Mouse (Mus musculus): Measurements from ENCODE around the gene Nf1. TPM values are rescaled to one million over a fixed set of nuclear protein-coding genes. Genes with fewer than 3 reads are reported as not detected.
A peak's percentile ranks its signal among the peaks of the same experiment; 100 is the strongest.

Gene Nf1
- polyA plus RNA-seq, 1 experiment from 2014 or later = 8.9 TPM

GRCm38 (mm10) chr11:79494976-79495800 lies 155.7 kb downstream of the Nf1 start:
- H3K27ac ChIP-seq = no peak overlapping the region
- peaks cover 10% of the 10 kb centered on the region; the same call in 1 of the 2 replicates for H3K36me3 ChIP-seq
- H3K4me2 ChIP-seq (replicated peaks) = no peak overlapping the region
- H3K4me3 ChIP-seq = no peak overlapping the region
- no peaks in the 10 kb centered on the region for H3K27me3 ChIP-seq
- ATAC-seq (ENCODE audit: low FRiP score) = no peak
- H3K4me1 ChIP-seq = no peaks in the 10 kb centered on the region
- H3K9me3 ChIP-seq (replicated peaks) = no peaks in the 10 kb centered on the region
- WGBS = 76% methylated on average over 10 of the region's 10 CpGs
- no peak overlapping the region for H3K9ac ChIP-seq

DNA sequence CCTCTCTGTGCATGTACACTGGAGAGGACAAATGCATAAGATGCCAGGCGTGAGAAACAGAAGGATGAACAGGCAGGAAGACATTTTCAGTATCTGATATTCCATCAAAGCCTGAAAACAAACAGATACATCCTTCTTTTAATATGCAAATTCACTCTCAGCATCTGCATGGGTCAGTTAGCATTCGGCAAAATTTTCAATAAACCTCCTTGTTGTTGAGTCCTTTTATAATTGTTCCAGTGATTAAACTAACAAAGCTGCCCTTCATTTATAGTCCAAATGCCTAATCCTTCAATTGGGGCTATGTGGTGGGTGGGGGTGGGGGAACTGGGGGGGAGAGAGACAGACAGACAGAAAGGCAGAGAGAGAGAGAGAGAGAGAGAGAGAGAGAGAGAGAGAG lies 163.4 kb downstream of the Nf1 start:
- ATAC-seq (ENCODE audit: low FRiP score) = no peak
- WGBS = 39% methylated on average over 2 of the region's 2 CpGs
- no peak overlapping the region for H3K4me2 ChIP-seq (replicated peaks)
- no peaks in the 10 kb centered on the region for H3K27me3 ChIP-seq
- no peak overlapping the region for H3K9ac ChIP-seq
- H3K27ac ChIP-seq = peak overlapping the region; percentile 35; the same call in 1 of the 2 replicates
- no peaks in the 10 kb centered on the region for H3K36me3 ChIP-seq
- no peak overlapping the region for H3K4me3 ChIP-seq
- no peaks in the 10 kb centered on the region for H3K9me3 ChIP-seq (replicated peaks)
- peaks cover 13% of the 10 kb centered on the region for H3K4me1 ChIP-seq

- Histone ChIP-seq H3K9me3 (replicated peaks) (no peaks in the 10 kb centered on the region), H3K4me3 (no peak within 1 kb of the TSS), H3K4me2 (replicated peaks) (no peak within 1 kb of the TSS), H3K27me3 (no peaks in the 10 kb centered on the region), H3K4me1 (peaks cover 13% of the 10 kb centered on the region), H3K36me3 (no peaks in the 10 kb centered on the region), H3K9ac (no peak within 1 kb of the TSS), H3K27ac (peak within 1 kb of the TSS; percentile 35; the same call in 1 of the 2 replicates)
- ATAC-seq (ENCODE audit: low FRiP score) = peak; percentile 56; the same call in 1 of the 2 replicates
- WGBS = 48% methylated on average over 8 of the region's 8 CpGs
Observed at GRCm38 (mm10) chr11:79503845-79504244, 164.4 kb downstream of the Nf1 start, which contains the start of gene Omg. Gene Omg, minus strand, starts transcription at chr11:79504084.

- Histone ChIP-seq H3K4me2 (replicated peaks) (no peak overlapping the region), H3K9ac (no peak overlapping the region), H3K4me1 (peaks cover 13% of the 10 kb centered on the region), H3K27ac (no peak overlapping the region), H3K27me3 (no peaks in the 10 kb centered on the region), H3K36me3 (no peaks in the 10 kb centered on the region), H3K4me3 (no peak overlapping the region), H3K9me3 (replicated peaks) (no peaks in the 10 kb centered on the region)
- ATAC-seq (ENCODE audit: low FRiP score) = no peak
- 87% methylated on average over 7 of the region's 7 CpGs for WGBS
Observed at GRCm38 (mm10) chr11:79504506-79504905, 165.0 kb downstream of the Nf1 start.

DNA sequence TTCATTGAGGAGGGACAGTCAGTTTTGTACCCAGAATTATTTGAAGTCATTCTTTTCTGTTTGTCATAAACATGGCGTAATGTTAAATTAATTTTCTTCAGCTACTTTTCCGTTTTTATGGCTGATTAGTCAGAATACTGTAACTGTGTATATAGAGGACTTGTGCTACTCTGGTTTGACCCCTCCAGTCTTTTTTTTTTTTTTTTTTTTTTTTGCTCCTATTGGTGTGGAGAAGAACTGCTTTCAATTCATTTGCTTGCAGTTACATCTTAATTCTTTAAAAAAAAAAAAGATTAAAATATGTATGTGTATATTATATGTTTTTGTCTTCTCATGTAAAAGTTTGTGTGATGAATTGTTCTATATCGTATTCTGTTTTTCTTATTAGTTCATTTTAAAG lies 172.5 kb downstream of the Nf1 start:
- no peak overlapping the region for H3K4me3 ChIP-seq
- WGBS = 93% methylated on average over 3 of the region's 3 CpGs
- no peak overlapping the region for H3K9ac ChIP-seq
- H3K4me2 ChIP-seq (replicated peaks) = no peak overlapping the region
- ATAC-seq (ENCODE audit: low FRiP score) = no peak
- no peaks in the 10 kb centered on the region for H3K9me3 ChIP-seq (replicated peaks)
- H3K4me1 ChIP-seq = no peaks in the 10 kb centered on the region
- H3K27me3 ChIP-seq = no peaks in the 10 kb centered on the region
- no peaks in the 10 kb centered on the region for H3K36me3 ChIP-seq
- no peak overlapping the region for H3K27ac ChIP-seq

DNA sequence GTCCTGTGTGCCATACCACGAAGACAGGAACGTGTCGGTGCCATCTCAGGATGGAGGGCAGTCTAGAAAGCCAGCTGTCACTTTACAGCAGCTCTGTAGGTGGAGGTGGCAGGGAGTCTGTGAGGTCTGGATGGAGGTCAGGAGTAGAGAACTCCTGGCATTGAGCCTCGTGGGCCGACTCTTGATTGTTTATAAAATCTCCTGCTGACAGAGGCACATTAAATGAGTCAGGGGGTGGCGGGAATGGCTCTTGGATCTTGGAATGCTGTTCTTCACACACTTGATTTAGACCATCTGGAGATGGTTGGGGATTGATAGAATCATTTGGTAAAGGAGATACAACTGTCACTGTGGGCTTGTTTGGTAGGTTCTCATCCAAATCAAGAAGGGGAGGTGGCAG lies 175.8 kb downstream of the Nf1 start:
- no peaks in the 10 kb centered on the region for H3K27me3 ChIP-seq
- no peak overlapping the region for H3K4me3 ChIP-seq
- no peaks in the 10 kb centered on the region for H3K9me3 ChIP-seq (replicated peaks)
- ATAC-seq (ENCODE audit: low FRiP score) = no peak
- H3K4me2 ChIP-seq (replicated peaks) = no peak overlapping the region
- 84% methylated on average over 6 of the region's 6 CpGs for WGBS
- H3K27ac ChIP-seq = no peak overlapping the region
- no peaks in the 10 kb centered on the region for H3K4me1 ChIP-seq
- H3K36me3 ChIP-seq = no peaks in the 10 kb centered on the region
- H3K9ac ChIP-seq = no peak overlapping the region

GRCm38 (mm10) chr11:79515798-79516197 lies 176.3 kb downstream of the Nf1 start:
- 100% methylated on average over 2 of the region's 2 CpGs for WGBS
- H3K4me1 ChIP-seq = no peaks in the 10 kb centered on the region
- H3K9me3 ChIP-seq (replicated peaks) = no peaks in the 10 kb centered on the region
- no peaks in the 10 kb centered on the region for H3K36me3 ChIP-seq
- no peaks in the 10 kb centered on the region for H3K27me3 ChIP-seq
- H3K4me3 ChIP-seq = no peak overlapping the region
- no peak overlapping the region for H3K4me2 ChIP-seq (replicated peaks)
- H3K27ac ChIP-seq = no peak overlapping the region
- no peak for ATAC-seq (ENCODE audit: low FRiP score)
- no peak overlapping the region for H3K9ac ChIP-seq

- ATAC-seq (ENCODE audit: low FRiP score) = no peak
- 89% methylated on average over 6 of the region's 6 CpGs for WGBS
- H3K4me3 ChIP-seq = no peak overlapping the region
- H3K27me3 ChIP-seq = no peaks in the 10 kb centered on the region
- no peak overlapping the region for H3K9ac ChIP-seq
- no peaks in the 10 kb centered on the region for H3K36me3 ChIP-seq
- H3K4me2 ChIP-seq (replicated peaks) = no peak overlapping the region
- no peaks in the 10 kb centered on the region for H3K4me1 ChIP-seq
- no peaks in the 10 kb centered on the region for H3K9me3 ChIP-seq (replicated peaks)
- H3K27ac ChIP-seq = no peak overlapping the region
Observed at GRCm38 (mm10) chr11:79519299-79519698, 179.8 kb downstream of the Nf1 start.

GRCm38 (mm10) chr11:79519878-79520291 lies 180.4 kb downstream of the Nf1 start:
- Histone ChIP-seq H3K27ac (no peak overlapping the region), H3K4me1 (no peaks in the 10 kb centered on the region), H3K4me3 (no peak overlapping the region), H3K4me2 (replicated peaks) (no peak overlapping the region), H3K27me3 (no peaks in the 10 kb centered on the region), H3K9ac (no peak overlapping the region), H3K36me3 (no peaks in the 10 kb centered on the region), H3K9me3 (replicated peaks) (no peaks in the 10 kb centered on the region)
- WGBS = 85% methylated on average over 1 of the region's 1 CpGs
- no peak for ATAC-seq (ENCODE audit: low FRiP score)

GRCm38 (mm10) chr11:79520772-79521171 lies 181.3 kb downstream of the Nf1 start:
- Histone ChIP-seq H3K4me3 (no peak overlapping the region), H3K27ac (no peak overlapping the region), H3K4me1 (no peaks in the 10 kb centered on the region), H3K36me3 (no peaks in the 10 kb centered on the region), H3K4me2 (replicated peaks) (no peak overlapping the region), H3K9me3 (replicated peaks) (no peaks in the 10 kb centered on the region), H3K9ac (no peak overlapping the region), H3K27me3 (no peaks in the 10 kb centered on the region)
- no peak for ATAC-seq (ENCODE audit: low FRiP score)

- Histone ChIP-seq H3K4me3 (no peak overlapping the region), H3K9me3 (replicated peaks) (no peaks in the 10 kb centered on the region), H3K4me1 (no peaks in the 10 kb centered on the region), H3K4me2 (replicated peaks) (no peak overlapping the region), H3K9ac (no peak overlapping the region), H3K36me3 (no peaks in the 10 kb centered on the region), H3K27ac (no peak overlapping the region), H3K27me3 (no peaks in the 10 kb centered on the region)
- ATAC-seq (ENCODE audit: low FRiP score) = no peak
Observed at GRCm38 (mm10) chr11:79521930-79522329, 182.4 kb downstream of the Nf1 start.

DNA sequence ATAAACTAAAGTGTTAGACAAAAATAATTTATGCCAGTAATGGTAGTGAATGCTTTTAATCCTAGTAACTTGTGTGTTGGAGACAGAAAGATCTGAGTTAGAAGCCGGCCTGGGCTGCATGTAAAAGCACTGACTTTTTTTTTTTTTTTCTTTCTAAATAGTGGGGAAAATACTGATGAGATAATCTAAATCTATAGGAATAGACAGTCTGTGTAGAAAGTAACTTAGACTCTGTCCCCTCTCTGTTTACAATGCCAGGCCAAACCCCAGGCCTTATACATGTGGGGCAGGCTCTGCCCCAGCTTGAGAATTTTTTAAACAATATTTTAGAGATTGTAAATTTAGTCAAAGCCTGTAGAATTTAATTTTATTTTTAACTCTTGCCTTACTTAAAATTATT lies 183.5 kb downstream of the Nf1 start:
- no peaks in the 10 kb centered on the region for H3K4me1 ChIP-seq
- H3K36me3 ChIP-seq = 0 out of 2 replicates have a peak, but pooled peaks cover 5% of the 10 kb centered on the region
- no peaks in the 10 kb centered on the region for H3K9me3 ChIP-seq (replicated peaks)
- H3K9ac ChIP-seq = no peak overlapping the region
- H3K27ac ChIP-seq = no peak overlapping the region
- H3K4me2 ChIP-seq (replicated peaks) = no peak overlapping the region
- H3K4me3 ChIP-seq = no peak overlapping the region
- H3K27me3 ChIP-seq = no peaks in the 10 kb centered on the region
- no peak for ATAC-seq (ENCODE audit: low FRiP score)
- WGBS = 73% methylated on average over 1 of the region's 1 CpGs
